Mouse (Mus musculus): ENCODE data around the gene Efcab9. TPM values are rescaled to one million over a fixed set of nuclear protein-coding genes. Genes with fewer than 3 reads are reported as not detected.
"Not testable (repeated sequence)": the region's sequence is repeated elsewhere in the genome, so short reads cannot be mapped to it uniquely, and the experiment has no call there.

Gene Efcab9
- polyA plus RNA-seq, 1 experiment from 2014 or later: not detected

DNA sequence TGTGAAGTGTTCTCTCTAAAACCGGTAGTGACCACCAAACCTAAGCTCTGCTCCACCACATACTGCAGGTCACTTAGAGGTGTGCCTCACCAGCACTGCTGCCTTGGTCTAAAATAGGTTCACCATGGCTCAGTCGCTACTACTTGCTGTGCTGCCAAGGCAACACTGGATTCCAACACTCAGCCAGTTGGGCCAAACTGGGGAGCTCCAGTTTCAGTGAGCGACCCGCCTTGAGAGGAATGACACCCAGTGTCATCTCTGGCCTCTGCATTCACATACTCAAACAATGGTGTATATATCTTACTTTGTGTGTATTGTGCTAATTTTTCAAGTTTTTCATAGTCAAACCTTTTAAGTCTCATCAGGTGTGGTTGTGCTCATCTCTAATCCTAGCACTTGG lies 13.1 kb downstream of the Efcab9 start:
- Histone ChIP-seq H3K9ac (ENCODE audit: low read depth, low read length) (no peak overlapping the region), H3K4me1 (ENCODE audit: control insufficient read depth, insufficient read depth, low read depth, low read length) (no peaks in the 10 kb centered on the region), H3K36me3 (ENCODE audit: control insufficient read depth, insufficient read depth, low read length) (peaks cover 5% of the 10 kb centered on the region; the same call in 1 of the 2 replicates), H3K27ac (ENCODE audit: low read depth, low read length) (no peak overlapping the region), H3K9me3 (ENCODE audit: control insufficient read depth, low read length) (no peaks in the 10 kb centered on the region), H3K4me2 (ENCODE audit: low read length) (no peak overlapping the region), H3K4me3 (ENCODE audit: low read length) (no peak overlapping the region), H3K27me3 (replicated peaks; ENCODE audit: control insufficient read depth, insufficient read depth, low read length) (no peaks in the 10 kb centered on the region)
- WGBS: 88% methylated on average over 4 of the region's 4 CpGs
- ATAC-seq: no peak

DNA sequence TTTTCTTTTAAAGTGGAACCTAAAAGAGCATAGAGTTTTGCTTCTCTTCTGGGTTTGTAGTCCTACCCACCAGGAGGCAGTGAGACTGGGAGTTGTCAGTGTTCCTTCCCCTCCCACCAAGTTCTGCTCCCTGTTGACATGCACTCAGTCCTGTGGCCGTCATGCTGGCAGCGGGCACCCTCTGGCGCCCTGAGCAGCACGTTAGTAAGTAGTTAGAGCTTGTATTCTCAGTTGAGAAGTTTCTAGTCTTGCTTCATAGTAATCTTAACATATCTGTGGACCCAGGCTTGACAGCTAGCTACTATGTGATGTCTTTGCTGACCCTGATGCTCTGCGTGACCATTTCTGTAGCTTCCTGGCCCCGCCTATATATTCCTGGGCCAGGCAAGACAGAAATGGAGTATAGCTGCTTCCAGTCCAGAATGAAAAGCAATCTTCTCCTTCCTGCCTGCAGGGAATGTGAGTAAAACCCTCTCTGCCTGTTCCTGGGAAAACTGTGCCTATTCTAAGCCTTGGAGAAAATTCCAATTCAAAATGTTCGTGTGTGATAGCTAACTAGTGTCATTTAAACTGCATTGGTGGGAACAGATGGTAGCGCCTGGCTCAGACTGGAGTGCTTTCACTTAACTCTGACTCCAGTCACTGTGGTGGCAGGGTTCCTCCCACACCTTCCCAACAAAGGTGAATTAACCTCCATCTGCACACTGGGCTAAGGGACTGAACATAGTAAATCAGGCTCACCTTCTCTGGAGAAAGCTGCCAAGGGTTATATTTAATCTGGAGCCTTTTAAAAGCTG lies 14.8 kb downstream of the Efcab9 start:
- ATAC-seq: no peak
- Histone ChIP-seq H3K4me1 (ENCODE audit: control insufficient read depth, insufficient read depth, low read depth, low read length) (no peaks in the 10 kb centered on the region), H3K4me2 (ENCODE audit: low read length) (no peak overlapping the region), H3K27me3 (replicated peaks; ENCODE audit: control insufficient read depth, insufficient read depth, low read length) (no peaks in the 10 kb centered on the region), H3K36me3 (ENCODE audit: control insufficient read depth, insufficient read depth, low read length) (peaks cover 5% of the 10 kb centered on the region; the same call in 1 of the 2 replicates), H3K4me3 (ENCODE audit: low read length) (no peak overlapping the region), H3K27ac (ENCODE audit: low read depth, low read length) (0 out of 2 replicates have a peak overlapping the region, but pooled peaks have one; percentile 7), H3K9me3 (ENCODE audit: control insufficient read depth, low read length) (no peaks in the 10 kb centered on the region), H3K9ac (ENCODE audit: low read depth, low read length) (no peak overlapping the region)
- 83% methylated on average over 8 of the region's 8 CpGs for WGBS

DNA sequence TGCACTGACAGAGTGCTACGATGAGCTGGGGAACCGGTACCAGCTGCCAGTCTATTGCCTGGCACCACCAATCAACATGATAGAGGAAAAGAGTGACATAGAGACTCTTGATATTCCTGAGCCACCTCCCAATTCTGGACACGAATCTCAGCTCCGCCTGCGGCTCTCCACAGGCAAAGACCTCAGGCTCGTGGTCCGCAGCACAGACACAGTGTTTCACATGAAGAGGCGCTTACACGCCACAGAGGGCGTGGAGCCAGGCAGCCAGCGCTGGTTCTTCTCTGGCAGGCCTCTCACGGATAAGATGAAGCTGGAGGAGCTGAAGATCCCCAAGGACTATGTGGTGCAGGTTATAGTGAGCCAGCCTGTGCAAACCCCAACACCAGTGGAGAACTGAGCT lies 15.8 kb downstream of the Efcab9 start:
- Histone ChIP-seq H3K27me3 (replicated peaks; ENCODE audit: control insufficient read depth, insufficient read depth, low read length) (no peaks in the 10 kb centered on the region), H3K4me1 (ENCODE audit: control insufficient read depth, insufficient read depth, low read depth, low read length) (no peaks in the 10 kb centered on the region), H3K36me3 (ENCODE audit: control insufficient read depth, insufficient read depth, low read length) (peaks cover 5% of the 10 kb centered on the region; the same call in 1 of the 2 replicates), H3K27ac (ENCODE audit: low read depth, low read length) (no peak overlapping the region), H3K9ac (ENCODE audit: low read depth, low read length) (no peak overlapping the region), H3K9me3 (ENCODE audit: control insufficient read depth, low read length) (no peaks in the 10 kb centered on the region), H3K4me2 (ENCODE audit: low read length) (no peak overlapping the region), H3K4me3 (ENCODE audit: low read length) (no peak overlapping the region)
- 83% methylated on average over 12 of the region's 12 CpGs for WGBS
- ATAC-seq: no peak

DNA sequence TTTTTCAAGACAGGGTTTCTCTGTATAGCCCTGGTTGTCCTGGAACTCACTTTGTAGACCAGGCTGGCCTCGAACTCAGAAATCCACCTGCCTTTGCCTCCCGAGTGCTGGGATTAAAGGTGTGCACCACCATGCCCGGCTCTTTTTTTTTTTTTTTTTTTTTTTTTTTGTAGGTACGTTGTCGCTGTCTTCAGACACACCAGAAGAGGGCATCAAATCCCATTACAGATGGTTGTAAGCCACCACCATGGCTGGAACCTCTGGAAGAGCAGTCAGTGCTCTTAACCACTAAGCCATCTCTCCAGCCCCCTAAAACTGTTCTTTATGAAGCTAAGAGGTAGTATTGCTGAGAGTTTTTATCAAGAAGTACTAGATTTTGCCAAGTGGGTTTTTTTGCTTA lies 17.0 kb downstream of the Efcab9 start:
- H3K4me3 ChIP-seq (ENCODE audit: low read length); ATAC-seq; H3K36me3 ChIP-seq (ENCODE audit: control insufficient read depth, insufficient read depth, low read length); H3K9ac ChIP-seq (ENCODE audit: low read depth, low read length); H3K4me2 ChIP-seq (ENCODE audit: low read length); H3K27ac ChIP-seq (ENCODE audit: low read depth, low read length); H3K27me3 ChIP-seq (replicated peaks; ENCODE audit: control insufficient read depth, insufficient read depth, low read length); H3K9me3 ChIP-seq (ENCODE audit: control insufficient read depth, low read length); H3K4me1 ChIP-seq (ENCODE audit: control insufficient read depth, insufficient read depth, low read depth, low read length): not testable (repeated sequence)
- WGBS: 95% methylated on average over 5 of the region's 5 CpGs

DNA sequence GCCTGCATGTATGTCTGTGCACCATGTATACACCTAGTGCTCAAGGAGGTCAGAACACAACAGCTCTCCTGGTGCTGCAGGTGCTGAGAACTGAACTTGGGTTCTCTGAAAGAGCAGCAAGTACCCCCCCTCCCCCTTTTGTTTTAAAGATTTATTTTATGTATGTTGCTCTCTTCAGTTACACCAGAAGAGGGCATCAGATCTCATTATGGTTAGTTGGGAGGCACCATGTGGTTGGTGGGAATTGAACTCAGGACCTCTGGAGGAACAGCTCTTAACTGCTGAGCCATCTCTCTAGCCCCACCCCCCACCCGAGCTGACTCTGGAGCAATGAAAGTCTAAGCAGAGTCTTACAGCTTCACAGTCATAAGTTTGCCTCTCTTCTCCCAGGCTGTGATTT lies 21.0 kb downstream of the Efcab9 start:
- WGBS: 88% methylated on average over 1 of the region's 1 CpGs

DNA sequence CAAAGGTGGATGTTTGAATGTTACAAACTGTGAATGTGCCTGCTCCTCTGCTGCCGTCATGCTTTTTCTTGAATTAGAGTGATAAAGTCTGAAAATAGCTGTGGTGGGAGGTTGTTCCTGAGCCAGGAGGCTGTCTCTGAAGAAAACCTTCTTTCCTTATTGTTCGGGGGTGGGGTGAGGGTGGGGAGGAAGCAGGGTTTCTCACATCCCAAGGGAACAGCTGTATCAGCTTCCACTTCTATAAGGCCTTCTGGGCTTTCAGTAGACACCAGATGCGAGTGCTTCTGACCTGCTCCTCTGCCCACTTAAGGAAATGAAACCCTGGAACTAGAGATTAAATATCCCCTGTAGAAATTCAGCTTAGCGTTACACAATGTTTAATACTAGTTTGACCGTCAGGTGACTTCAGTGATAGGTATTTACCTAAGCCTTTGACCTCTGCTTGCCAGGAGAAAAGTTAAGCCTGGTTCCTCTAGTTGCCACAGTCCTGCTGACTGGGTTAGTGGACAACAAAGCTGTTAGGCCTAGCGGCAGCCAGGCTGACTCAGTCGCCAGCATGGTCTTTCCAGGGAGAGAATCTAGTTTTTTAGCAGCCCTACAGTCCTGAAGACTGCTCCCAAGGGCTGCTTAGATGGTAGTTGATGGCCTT lies 26.7 kb downstream of the Efcab9 start:
- H3K27ac ChIP-seq (ENCODE audit: low read depth, low read length): no peak overlapping the region
- no peak overlapping the region for H3K9ac ChIP-seq (ENCODE audit: low read depth, low read length)
- no peak overlapping the region for H3K4me3 ChIP-seq (ENCODE audit: low read length)
- no peaks in the 10 kb centered on the region for H3K9me3 ChIP-seq (ENCODE audit: control insufficient read depth, low read length)
- 0 out of 2 replicates have a peak, but pooled peaks cover 4% of the 10 kb centered on the region for H3K36me3 ChIP-seq (ENCODE audit: control insufficient read depth, insufficient read depth, low read length)
- H3K4me1 ChIP-seq (ENCODE audit: control insufficient read depth, insufficient read depth, low read depth, low read length): no peaks in the 10 kb centered on the region
- H3K27me3 ChIP-seq (replicated peaks; ENCODE audit: control insufficient read depth, insufficient read depth, low read length): no peaks in the 10 kb centered on the region
- ATAC-seq: no peak
- 80% methylated on average over 7 of the region's 7 CpGs for WGBS
- H3K4me2 ChIP-seq (ENCODE audit: low read length): no peak overlapping the region

More for the DNA sequence above, 21.0 kb downstream of the Efcab9 start:
- Histone ChIP-seq H3K9ac (ENCODE audit: low read depth, low read length) (no peak overlapping the region), H3K9me3 (ENCODE audit: control insufficient read depth, low read length) (no peaks in the 10 kb centered on the region), H3K27ac (ENCODE audit: low read depth, low read length) (no peak overlapping the region), H3K4me1 (ENCODE audit: control insufficient read depth, insufficient read depth, low read depth, low read length) (no peaks in the 10 kb centered on the region), H3K36me3 (ENCODE audit: control insufficient read depth, insufficient read depth, low read length) (no peaks in the 10 kb centered on the region), H3K4me2 (ENCODE audit: low read length) (no peak overlapping the region), H3K4me3 (ENCODE audit: low read length) (no peak overlapping the region), H3K27me3 (replicated peaks; ENCODE audit: control insufficient read depth, insufficient read depth, low read length) (no peaks in the 10 kb centered on the region)
- no peak for ATAC-seq

DNA sequence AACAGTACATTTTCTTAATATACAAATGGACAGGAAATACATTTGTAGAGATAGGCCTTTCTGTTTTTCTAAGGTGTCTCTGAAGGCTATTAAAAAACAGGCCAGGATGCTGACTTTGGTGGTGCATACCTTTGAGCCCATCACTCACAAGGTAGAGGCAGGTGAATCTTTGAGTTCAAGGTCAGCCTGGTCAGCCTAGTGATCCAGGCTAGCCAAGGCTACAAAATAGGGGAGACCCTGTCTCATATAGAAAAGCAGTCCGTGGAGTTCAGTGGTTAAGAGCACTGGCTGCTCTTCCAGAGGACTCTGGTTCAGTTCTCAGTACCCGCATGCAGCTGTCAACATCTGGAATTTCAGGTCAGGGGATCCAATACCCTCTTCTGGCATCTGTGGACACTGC lies 28.2 kb downstream of the Efcab9 start:
- no peak overlapping the region for H3K27ac ChIP-seq (ENCODE audit: low read depth, low read length)
- no peak for ATAC-seq
- H3K27me3 ChIP-seq (replicated peaks; ENCODE audit: control insufficient read depth, insufficient read depth, low read length): no peaks in the 10 kb centered on the region
- H3K36me3 ChIP-seq (ENCODE audit: control insufficient read depth, insufficient read depth, low read length): peaks cover 4% of the 10 kb centered on the region; the same call in 1 of the 2 replicates
- no peak overlapping the region for H3K9ac ChIP-seq (ENCODE audit: low read depth, low read length)
- H3K4me1 ChIP-seq (ENCODE audit: control insufficient read depth, insufficient read depth, low read depth, low read length): no peaks in the 10 kb centered on the region; the same call in 1 of the 2 replicates
- H3K4me3 ChIP-seq (ENCODE audit: low read length): no peak overlapping the region
- H3K4me2 ChIP-seq (ENCODE audit: low read length): no peak overlapping the region
- no peaks in the 10 kb centered on the region for H3K9me3 ChIP-seq (ENCODE audit: control insufficient read depth, low read length)
- WGBS: 97% methylated on average over 2 of the region's 2 CpGs

DNA sequence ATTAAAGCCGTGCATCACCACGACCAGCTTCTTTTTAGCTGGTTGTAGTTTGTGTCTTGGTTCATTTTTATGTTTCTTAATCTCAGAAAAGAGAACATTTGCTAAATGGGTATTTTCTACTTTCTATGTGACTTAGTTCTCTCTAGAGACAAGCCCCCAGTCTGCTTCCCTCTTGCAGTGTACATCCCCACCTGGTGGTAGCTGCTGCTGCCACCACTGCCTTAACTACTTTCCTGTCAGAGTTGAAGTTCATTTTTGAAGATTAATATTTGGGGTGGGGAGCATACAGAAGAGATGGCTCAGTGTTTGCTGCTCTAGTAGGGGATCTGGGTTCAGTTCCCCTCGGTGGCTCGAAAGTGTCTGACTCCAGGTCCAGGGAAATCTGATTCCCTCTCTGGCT lies 31.9 kb downstream of the Efcab9 start:
- Histone ChIP-seq H3K4me2 (ENCODE audit: low read length) (no peak overlapping the region), H3K4me1 (ENCODE audit: control insufficient read depth, insufficient read depth, low read depth, low read length) (no peaks in the 10 kb centered on the region; the same call in 1 of the 2 replicates), H3K4me3 (ENCODE audit: low read length) (no peak overlapping the region), H3K27ac (ENCODE audit: low read depth, low read length) (no peak overlapping the region), H3K36me3 (ENCODE audit: control insufficient read depth, insufficient read depth, low read length) (peaks cover 4% of the 10 kb centered on the region; the same call in 1 of the 2 replicates), H3K27me3 (replicated peaks; ENCODE audit: control insufficient read depth, insufficient read depth, low read length) (no peaks in the 10 kb centered on the region), H3K9ac (ENCODE audit: low read depth, low read length) (no peak overlapping the region), H3K9me3 (ENCODE audit: control insufficient read depth, low read length) (no peaks in the 10 kb centered on the region)
- ATAC-seq: no peak
- 91% methylated on average over 4 of the region's 4 CpGs for WGBS

DNA sequence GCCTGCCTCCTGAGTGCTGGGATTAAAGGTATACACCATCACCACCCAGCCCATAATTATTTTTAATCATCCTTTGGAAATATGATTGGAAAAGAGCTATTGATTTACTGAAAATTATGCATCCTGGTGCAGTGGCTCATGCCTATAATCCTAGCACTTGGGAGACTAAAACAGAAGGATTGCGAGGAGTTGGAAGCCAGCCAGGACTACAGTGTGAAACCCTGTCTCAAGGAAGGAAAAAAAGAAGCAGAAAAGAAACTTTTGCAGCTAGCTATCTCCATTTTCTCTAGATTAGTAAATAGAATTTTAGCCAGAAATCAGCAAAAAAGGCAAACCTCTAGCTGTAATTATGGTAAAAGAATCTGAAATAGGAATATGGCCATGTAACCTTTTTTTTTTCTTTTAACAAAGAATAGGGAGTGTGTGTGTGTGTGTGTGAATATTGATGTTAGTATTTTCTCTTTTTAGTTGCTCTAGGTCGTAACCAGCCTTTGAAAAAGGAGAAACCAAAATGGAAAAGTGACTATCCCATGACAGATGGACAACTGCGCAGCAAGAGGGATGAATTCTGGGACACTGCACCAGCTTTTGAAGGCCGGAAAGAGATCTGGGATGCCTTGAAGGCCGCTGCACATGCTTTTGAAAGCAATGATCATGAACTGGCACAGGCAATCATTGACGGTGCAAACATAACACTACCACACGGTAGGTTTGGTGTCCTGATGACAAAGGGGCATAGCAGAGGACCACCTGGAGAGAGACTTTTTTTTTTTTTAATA lies 32.9 kb downstream of the Efcab9 start:
- no peak overlapping the region for H3K9ac ChIP-seq (ENCODE audit: low read depth, low read length)
- no peaks in the 10 kb centered on the region for H3K9me3 ChIP-seq (ENCODE audit: control insufficient read depth, low read length)
- WGBS: 73% methylated on average over 7 of the region's 7 CpGs
- H3K27me3 ChIP-seq (replicated peaks; ENCODE audit: control insufficient read depth, insufficient read depth, low read length): no peaks in the 10 kb centered on the region
- H3K4me2 ChIP-seq (ENCODE audit: low read length): no peak overlapping the region
- ATAC-seq: no peak
- H3K4me3 ChIP-seq (ENCODE audit: low read length): no peak overlapping the region
- H3K27ac ChIP-seq (ENCODE audit: low read depth, low read length): no peak overlapping the region
- no peaks in the 10 kb centered on the region; the same call in 1 of the 2 replicates for H3K4me1 ChIP-seq (ENCODE audit: control insufficient read depth, insufficient read depth, low read depth, low read length)
- peaks cover 4% of the 10 kb centered on the region; the same call in 1 of the 2 replicates for H3K36me3 ChIP-seq (ENCODE audit: control insufficient read depth, insufficient read depth, low read length)
